Mouse (Mus musculus): ENCODE results near the gene Abca3. TPM values are rescaled to one million over a fixed set of nuclear protein-coding genes. Genes with fewer than 3 reads are reported as not detected.
A peak's percentile ranks its signal among the peaks of the same experiment; 100 is the strongest.

Gene Abca3
- total RNA-seq, 1 experiment, result 11.5 TPM

DNA sequence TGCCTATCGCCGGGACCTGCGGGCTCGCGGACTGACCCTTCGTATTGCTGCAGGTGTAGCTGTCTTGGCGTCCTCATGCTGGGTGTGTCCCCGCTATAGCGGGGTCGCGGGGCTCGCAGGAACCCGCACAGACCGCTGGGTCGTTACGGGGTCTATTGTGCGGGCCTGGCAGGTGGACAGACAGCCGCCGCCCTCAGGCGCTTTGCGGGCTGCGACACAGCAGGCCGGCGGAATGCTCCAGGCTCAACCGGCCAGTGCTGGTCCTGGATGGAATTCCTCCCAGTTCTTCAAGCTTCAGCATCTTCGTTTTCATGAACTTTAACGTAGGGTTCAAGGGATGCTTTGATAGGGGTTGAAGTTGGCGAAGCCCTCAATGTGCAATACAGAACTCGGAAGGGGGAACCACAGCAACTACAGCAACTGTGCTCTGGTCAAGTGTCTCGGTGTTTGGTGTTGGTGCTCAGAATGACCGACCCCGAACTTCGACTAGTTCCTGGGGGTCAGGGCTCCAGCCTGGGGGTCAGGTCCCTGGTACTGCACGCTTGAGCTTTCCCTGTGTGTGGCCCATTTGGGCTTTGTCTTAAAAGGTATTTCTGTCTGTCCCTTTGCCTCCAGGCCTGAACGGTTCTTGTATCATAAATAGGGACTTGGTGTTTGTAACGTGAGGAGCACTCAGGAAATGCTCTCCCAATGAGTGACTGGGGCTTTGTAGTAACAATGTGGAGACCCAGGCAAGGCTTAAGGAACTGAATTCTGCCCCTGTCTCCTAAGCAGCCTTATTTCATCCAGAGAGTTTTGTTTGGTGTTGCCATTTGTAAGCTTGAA is 832 bp downstream of the Abca3 start:
- H3K4me1 ChIP-seq (ENCODE audit: control insufficient read depth in 2 of 2, insufficient read depth in 2 of 2, low read length in 2 of 2, poor library complexity in 1 of 2), result peaks cover 0 to 2% of the 10 kb centered on the region in 2 experiments; a peak in 1 of 4 replicates
- peak overlapping the region; percentile 72 for H3K9ac ChIP-seq (ENCODE audit: insufficient read depth, low read depth, low read length, poor library complexity, severe bottlenecking)
- peak; percentile 30 for DNase-seq (ENCODE audit: low read depth, low spot score)
- no peaks in the 10 kb centered on the region for H3K36me3 ChIP-seq (ENCODE audit: control insufficient read depth, insufficient read depth, low read length, poor library complexity, severe bottlenecking)
- in situ Hi-C loops (cut with MboI; ENCODE audit: low sequenced_read_pairs in 2 of 2, unreplicated experiment in 2 of 2), result no loop called here
- TF ChIP-seq CHD2 (IDR thresholded peaks at IDR 0.05; ENCODE audit: low read depth, low read length) (no peak), ZNF384 (IDR thresholded peaks at IDR 0.05; ENCODE audit: low read depth, low read length) (no peak), ZC3H11A (IDR thresholded peaks at IDR 0.05; ENCODE audit: borderline replicate concordance, low read depth, low read length) (no peak), MAFK (IDR thresholded peaks at IDR 0.05; ENCODE audit: insufficient read depth, low read depth, low read length) (no peak), HCFC1 (IDR thresholded peaks at IDR 0.05; ENCODE audit: borderline replicate concordance, insufficient read depth, low read length) (no peak)
- no peaks in the 10 kb centered on the region for H3K9me3 ChIP-seq (ENCODE audit: control insufficient read depth, insufficient read depth, low read depth, low read length)
- H3K27ac ChIP-seq (ENCODE audit: insufficient read depth, low read depth, low read length, poor library complexity, severe bottlenecking), result no peak overlapping the region
- peak overlapping the region; percentile 75 to 81 for H3K4me3 ChIP-seq (ENCODE audit: insufficient read depth in 1 of 2, low read depth in 1 of 2, low read length in 2 of 2, poor library complexity in 1 of 2, severe bottlenecking in 1 of 2)

DNA sequence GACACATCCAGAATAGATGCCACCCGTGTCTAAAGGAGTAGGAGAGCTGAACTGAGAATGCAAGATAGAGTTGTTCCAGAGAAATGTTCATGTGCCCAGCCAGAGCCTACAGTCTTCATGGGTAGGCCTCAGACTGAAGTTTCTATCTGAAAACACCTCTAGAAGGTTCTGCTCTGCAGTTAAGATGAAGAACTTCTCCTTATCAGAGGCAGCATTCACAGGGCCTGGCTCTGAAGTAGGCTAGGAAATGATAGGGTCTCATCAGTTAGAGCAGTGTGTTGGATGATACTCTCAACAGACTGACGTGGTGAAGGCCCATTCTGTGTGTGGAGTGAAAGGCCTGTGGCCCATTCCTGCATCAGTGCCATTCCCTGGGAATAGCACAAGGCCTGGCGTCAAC is 2.2 kb downstream of the Abca3 start:
- no peak for TF ChIP-seq CHD2 (IDR thresholded peaks at IDR 0.05; ENCODE audit: low read depth, low read length)
- TF ChIP-seq MAFK (IDR thresholded peaks at IDR 0.05; ENCODE audit: insufficient read depth, low read depth, low read length), result no peak
- TF ChIP-seq HCFC1 (IDR thresholded peaks at IDR 0.05; ENCODE audit: borderline replicate concordance, insufficient read depth, low read length), result no peak
- TF ChIP-seq ZC3H11A (IDR thresholded peaks at IDR 0.05; ENCODE audit: borderline replicate concordance, low read depth, low read length), result no peak
- TF ChIP-seq ZNF384 (IDR thresholded peaks at IDR 0.05; ENCODE audit: low read depth, low read length), result no peak
- Histone ChIP-seq H3K9ac (ENCODE audit: insufficient read depth, low read depth, low read length, poor library complexity, severe bottlenecking) (no peak overlapping the region), H3K4me1 (ENCODE audit: control insufficient read depth in 2 of 2, insufficient read depth in 2 of 2, low read length in 2 of 2, poor library complexity in 1 of 2) (peaks cover 0 to 2% of the 10 kb centered on the region in 2 experiments; a peak in 1 of 4 replicates), H3K4me3 (ENCODE audit: insufficient read depth in 1 of 2, low read depth in 1 of 2, low read length in 2 of 2, poor library complexity in 1 of 2, severe bottlenecking in 1 of 2) (no peak overlapping the region), H3K27ac (ENCODE audit: insufficient read depth, low read depth, low read length, poor library complexity, severe bottlenecking) (no peak overlapping the region), H3K9me3 (ENCODE audit: control insufficient read depth, insufficient read depth, low read depth, low read length) (no peaks in the 10 kb centered on the region), H3K36me3 (ENCODE audit: control insufficient read depth, insufficient read depth, low read length, poor library complexity, severe bottlenecking) (no peaks in the 10 kb centered on the region)
- no peak for DNase-seq (ENCODE audit: low read depth, low spot score)
- in situ Hi-C loops (cut with MboI; ENCODE audit: low sequenced_read_pairs in 2 of 2, unreplicated experiment in 2 of 2), result no loop called here

DNA sequence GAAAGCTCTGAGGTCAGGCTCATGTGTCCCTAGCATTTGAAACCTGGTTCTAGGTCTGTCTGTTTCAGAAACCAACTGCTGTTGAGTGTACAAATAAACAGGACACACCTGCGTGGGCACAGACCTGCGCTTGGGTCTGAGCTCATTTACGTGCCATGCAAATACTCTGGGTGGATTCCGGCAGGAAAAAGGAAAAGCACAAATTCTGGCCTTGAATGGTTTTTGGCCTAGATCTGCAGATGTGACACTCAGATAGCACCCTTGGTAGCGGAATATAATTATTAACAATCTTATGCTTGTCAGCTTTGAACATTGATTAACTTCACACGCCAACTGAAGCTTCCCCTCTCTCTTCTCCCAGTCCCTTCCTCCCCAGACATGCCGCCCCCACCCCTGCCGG is 3.5 kb downstream of the Abca3 start:
- TF ChIP-seq MAFK (IDR thresholded peaks at IDR 0.05; ENCODE audit: insufficient read depth, low read depth, low read length) (no peak), ZNF384 (IDR thresholded peaks at IDR 0.05; ENCODE audit: low read depth, low read length) (no peak), ZC3H11A (IDR thresholded peaks at IDR 0.05; ENCODE audit: borderline replicate concordance, low read depth, low read length) (no peak), CHD2 (IDR thresholded peaks at IDR 0.05; ENCODE audit: low read depth, low read length) (no peak), HCFC1 (IDR thresholded peaks at IDR 0.05; ENCODE audit: borderline replicate concordance, insufficient read depth, low read length) (no peak)
- H3K9me3 ChIP-seq (ENCODE audit: control insufficient read depth, insufficient read depth, low read depth, low read length), result no peaks in the 10 kb centered on the region
- in situ Hi-C loops (cut with MboI; ENCODE audit: low sequenced_read_pairs in 2 of 2, unreplicated experiment in 2 of 2), result no loop called here

DNA sequence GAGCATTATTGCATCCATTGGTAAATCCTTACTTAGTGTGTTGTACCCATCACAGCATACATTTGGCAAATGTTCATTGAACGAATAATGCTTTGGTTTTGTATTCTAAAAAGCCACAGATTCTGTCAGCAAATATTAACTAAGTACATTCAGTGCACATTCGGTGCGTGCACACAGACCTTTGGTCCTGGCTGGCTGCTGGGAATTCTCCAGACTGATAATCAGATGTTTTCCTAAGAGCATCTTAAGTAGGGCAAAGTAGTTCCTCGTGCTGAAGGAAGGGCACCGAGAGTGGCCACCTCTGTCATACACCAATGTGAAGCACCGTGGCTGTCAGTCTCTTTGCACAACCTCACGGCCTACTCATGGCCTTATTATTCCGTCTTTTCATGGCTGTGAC is 7.3 kb downstream of the Abca3 start:
- Histone ChIP-seq H3K27ac (ENCODE audit: insufficient read depth, low read depth, low read length, poor library complexity, severe bottlenecking) (no peak overlapping the region), H3K4me3 (ENCODE audit: insufficient read depth in 1 of 2, low read depth in 1 of 2, low read length in 2 of 2, poor library complexity in 1 of 2, severe bottlenecking in 1 of 2) (no peak overlapping the region), H3K36me3 (ENCODE audit: control insufficient read depth, insufficient read depth, low read length, poor library complexity, severe bottlenecking) (no peaks in the 10 kb centered on the region), H3K4me1 (ENCODE audit: control insufficient read depth in 2 of 2, insufficient read depth in 2 of 2, low read length in 2 of 2, poor library complexity in 1 of 2) (0 out of 4 replicates have a peak, but pooled peaks cover 0 to 2% of the 10 kb centered on the region in 2 experiments), H3K9me3 (ENCODE audit: control insufficient read depth, insufficient read depth, low read depth, low read length) (no peaks in the 10 kb centered on the region), H3K9ac (ENCODE audit: insufficient read depth, low read depth, low read length, poor library complexity, severe bottlenecking) (no peak overlapping the region)
- no peak for TF ChIP-seq HCFC1 (IDR thresholded peaks at IDR 0.05; ENCODE audit: borderline replicate concordance, insufficient read depth, low read length)
- in situ Hi-C loops (cut with MboI; ENCODE audit: low sequenced_read_pairs in 2 of 2, unreplicated experiment in 2 of 2), result no loop called here
- no peak for DNase-seq (ENCODE audit: low read depth, low spot score)

More for the DNA sequence above, 3.5 kb downstream of the Abca3 start:
- no peaks in the 10 kb centered on the region for H3K36me3 ChIP-seq (ENCODE audit: control insufficient read depth, insufficient read depth, low read length, poor library complexity, severe bottlenecking)
- no peak overlapping the region for H3K27ac ChIP-seq (ENCODE audit: insufficient read depth, low read depth, low read length, poor library complexity, severe bottlenecking)
- H3K9ac ChIP-seq (ENCODE audit: insufficient read depth, low read depth, low read length, poor library complexity, severe bottlenecking), result no peak overlapping the region
- H3K4me3 ChIP-seq (ENCODE audit: insufficient read depth in 1 of 2, low read depth in 1 of 2, low read length in 2 of 2, poor library complexity in 1 of 2, severe bottlenecking in 1 of 2), result no peak overlapping the region
- H3K4me1 ChIP-seq (ENCODE audit: control insufficient read depth in 2 of 2, insufficient read depth in 2 of 2, low read length in 2 of 2, poor library complexity in 1 of 2), result peaks cover 0 to 2% of the 10 kb centered on the region in 2 experiments; a peak in 1 of 4 replicates
- no peak for DNase-seq (ENCODE audit: low read depth, low spot score)

All from ES-E14 (cell line).